Mouse (Mus musculus) layer of hippocampus, postnatal 36 days (tissue): ENCODE data around the gene Gm2115. TPM values are rescaled to one million over a fixed set of nuclear protein-coding genes. Genes with fewer than 3 reads are reported as not detected.
A peak's percentile ranks its signal among the peaks of the same experiment; 100 is the strongest.

Experiments used
- DNase-seq, 2 experiments: peaks; one replicate each; pipeline ENCODE4 v3.0.0; 2022
- total RNA-seq, 2 experiments: library from RNA; stranded (reverse); gene quantifications; 2 replicates each; pipeline ENCODE4 v1.2.3; 2021

The Gm2115 gene
- total RNA-seq, result 10 to 100 TPM; 90.7 to 91.0 TPM

- DNase-seq, result peak; percentile 37 to 44
Measured at GRCm38 (mm10) chr7:84528796-84529533, at the start of gene Gm2115. Gene Gm2115 (plus strand): TSS chr7:84528954.

GRCm38 (mm10) chr7:84483447-84484407, 45.0 kb upstream of the Gm2115 start:
- no peak for DNase-seq

GRCm38 (mm10) chr7:84486485-84486884, 42.3 kb upstream of the Gm2115 start:
- no peak for DNase-seq

- no peak for DNase-seq
Measured at GRCm38 (mm10) chr7:84503163-84503562, 25.6 kb upstream of the Gm2115 start.

GRCm38 (mm10) chr7:84518533-84519198, 10.1 kb upstream of the Gm2115 start:
- DNase-seq, result no peak

- DNase-seq, result no peak
Measured at GRCm38 (mm10) chr7:84521329-84521728, 7.4 kb upstream of the Gm2115 start.

GRCm38 (mm10) chr7:84522426-84522825, 6.3 kb upstream of the Gm2115 start:
- peak; percentile 29 to 43 for DNase-seq

GRCm38 (mm10) chr7:84526171-84526570, 2.6 kb upstream of the Gm2115 start:
- no peak for DNase-seq

- no peak for DNase-seq
Measured at GRCm38 (mm10) chr7:84532795-84533194, 4.0 kb downstream of the Gm2115 start.

GRCm38 (mm10) chr7:84534632-84535031, 5.9 kb downstream of the Gm2115 start:
- DNase-seq, result no peak

GRCm38 (mm10) chr7:84544946-84545345, 16.2 kb downstream of the Gm2115 start:
- no peak for DNase-seq

GRCm38 (mm10) chr7:84546667-84547066, 17.9 kb downstream of the Gm2115 start:
- DNase-seq, result no peak

- DNase-seq, result no peak
Measured at GRCm38 (mm10) chr7:84551472-84551871, 22.7 kb downstream of the Gm2115 start.

- no peak for DNase-seq
Measured at GRCm38 (mm10) chr7:84555294-84555693, 26.5 kb downstream of the Gm2115 start.

- DNase-seq, result no peak
Measured at GRCm38 (mm10) chr7:84557332-84557731, 28.6 kb downstream of the Gm2115 start.

- no peak for DNase-seq
Measured at GRCm38 (mm10) chr7:84560500-84560899, 31.7 kb downstream of the Gm2115 start.

GRCm38 (mm10) chr7:84564236-84564635, 35.5 kb downstream of the Gm2115 start:
- no peak for DNase-seq

GRCm38 (mm10) chr7:84566200-84566599, 37.4 kb downstream of the Gm2115 start:
- no peak for DNase-seq

- DNase-seq, result no peak
Measured at GRCm38 (mm10) chr7:84577034-84577433, 48.3 kb downstream of the Gm2115 start.

- DNase-seq, result peak; percentile 27 to 46
Measured at GRCm38 (mm10) chr7:84578841-84579240, 50.1 kb downstream of the Gm2115 start.

GRCm38 (mm10) chr7:84579769-84580168, 51.0 kb downstream of the Gm2115 start:
- no peak for DNase-seq

- DNase-seq, result no peak
Measured at GRCm38 (mm10) chr7:84585086-84585485, 56.3 kb downstream of the Gm2115 start.
